Mouse (Mus musculus): ENCODE data around the gene Enah. TPM values are rescaled to one million over a fixed set of nuclear protein-coding genes. Genes with fewer than 3 reads are reported as not detected.

Enah gene
- polyA plus RNA-seq, 1 experiment from 2014 or later: 22.7 TPM

DNA sequence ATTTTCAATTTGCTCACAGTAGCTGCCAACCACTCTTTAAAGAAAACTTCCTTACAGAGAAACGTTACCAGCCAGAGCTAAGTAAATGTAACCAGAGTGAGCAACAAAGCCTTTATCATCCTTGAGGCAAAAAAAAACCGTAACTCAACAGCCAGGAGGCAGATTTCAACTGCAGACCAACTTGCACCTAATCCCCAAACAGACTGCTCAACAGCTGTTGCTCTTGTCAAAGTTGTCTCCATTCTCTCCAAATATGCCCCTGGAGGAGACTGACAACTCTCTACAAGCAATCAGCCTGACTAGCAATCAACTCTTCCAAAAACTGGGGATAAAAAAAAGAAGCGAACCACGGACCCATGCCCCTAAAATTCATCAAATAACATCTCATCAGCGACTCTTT lies 26.2 kb downstream of the Enah start:
- WGBS: 47% methylated on average over 5 of the region's 5 CpGs
- no peaks in the 10 kb centered on the region for H3K36me3 ChIP-seq

GRCm38 (mm10) chr1:181988367-181988766 lies 31.4 kb downstream of the Enah start:
- Histone ChIP-seq H3K4me2 (no peak overlapping the region), H3K27me3 (replicated peaks) (no peaks in the 10 kb centered on the region), H3K4me3 (no peak overlapping the region), H3K27ac (ENCODE audit: poor library complexity, severe bottlenecking) (no peak overlapping the region), H3K4me1 (replicated peaks) (peaks cover 36% of the 10 kb centered on the region), H3K36me3 (peaks cover 10% of the 10 kb centered on the region; the same call in 1 of the 2 replicates), H3K9ac (no peak overlapping the region), H3K9me3 (replicated peaks) (peaks cover 4% of the 10 kb centered on the region; the same call in 1 of the 2 replicates)
- ATAC-seq (ENCODE audit: insufficient number of reproducible peaks, low FRiP score): no peak
- WGBS: 35% methylated on average over 2 of the region's 2 CpGs

More for the DNA sequence above, 26.2 kb downstream of the Enah start:
- ATAC-seq (ENCODE audit: insufficient number of reproducible peaks, low FRiP score): no peak
- Histone ChIP-seq H3K4me3 (no peak overlapping the region), H3K9me3 (replicated peaks) (no peaks in the 10 kb centered on the region), H3K27ac (ENCODE audit: poor library complexity, severe bottlenecking) (no peak overlapping the region), H3K27me3 (replicated peaks) (no peaks in the 10 kb centered on the region), H3K4me1 (replicated peaks) (peaks cover 63% of the 10 kb centered on the region), H3K9ac (no peak overlapping the region), H3K4me2 (no peak overlapping the region)

- Histone ChIP-seq H3K36me3 (peaks cover 18% of the 10 kb centered on the region), H3K4me2 (no peak overlapping the region), H3K9ac (0 out of 2 replicates have a peak overlapping the region, but pooled peaks have one; percentile 23), H3K4me1 (replicated peaks) (peaks cover 36% of the 10 kb centered on the region), H3K4me3 (no peak overlapping the region), H3K27me3 (replicated peaks) (no peaks in the 10 kb centered on the region), H3K9me3 (replicated peaks) (peaks cover 4% of the 10 kb centered on the region; the same call in 1 of the 2 replicates), H3K27ac (ENCODE audit: poor library complexity, severe bottlenecking) (peak overlapping the region; percentile 51)
- 37% methylated on average over 2 of the region's 2 CpGs for WGBS
- no peak for ATAC-seq (ENCODE audit: insufficient number of reproducible peaks, low FRiP score)
Observed at GRCm38 (mm10) chr1:181987226-181987625, 32.6 kb downstream of the Enah start.

GRCm38 (mm10) chr1:181985880-181986279 lies 33.9 kb downstream of the Enah start:
- H3K27me3 ChIP-seq (replicated peaks): no peaks in the 10 kb centered on the region
- no peak overlapping the region for H3K27ac ChIP-seq (ENCODE audit: poor library complexity, severe bottlenecking)
- H3K36me3 ChIP-seq: peaks cover 18% of the 10 kb centered on the region
- ATAC-seq (ENCODE audit: insufficient number of reproducible peaks, low FRiP score): no peak
- peaks cover 28% of the 10 kb centered on the region for H3K4me1 ChIP-seq (replicated peaks)
- H3K9me3 ChIP-seq (replicated peaks): peaks cover 4% of the 10 kb centered on the region; the same call in 1 of the 2 replicates
- H3K4me3 ChIP-seq: no peak overlapping the region
- 73% methylated on average over 1 of the region's 1 CpGs for WGBS
- no peak overlapping the region for H3K4me2 ChIP-seq
- no peak overlapping the region for H3K9ac ChIP-seq

- no peaks in the 10 kb centered on the region for H3K27me3 ChIP-seq (replicated peaks)
Observed at GRCm38 (mm10) chr1:181984811-181985210, 35.0 kb downstream of the Enah start.

DNA sequence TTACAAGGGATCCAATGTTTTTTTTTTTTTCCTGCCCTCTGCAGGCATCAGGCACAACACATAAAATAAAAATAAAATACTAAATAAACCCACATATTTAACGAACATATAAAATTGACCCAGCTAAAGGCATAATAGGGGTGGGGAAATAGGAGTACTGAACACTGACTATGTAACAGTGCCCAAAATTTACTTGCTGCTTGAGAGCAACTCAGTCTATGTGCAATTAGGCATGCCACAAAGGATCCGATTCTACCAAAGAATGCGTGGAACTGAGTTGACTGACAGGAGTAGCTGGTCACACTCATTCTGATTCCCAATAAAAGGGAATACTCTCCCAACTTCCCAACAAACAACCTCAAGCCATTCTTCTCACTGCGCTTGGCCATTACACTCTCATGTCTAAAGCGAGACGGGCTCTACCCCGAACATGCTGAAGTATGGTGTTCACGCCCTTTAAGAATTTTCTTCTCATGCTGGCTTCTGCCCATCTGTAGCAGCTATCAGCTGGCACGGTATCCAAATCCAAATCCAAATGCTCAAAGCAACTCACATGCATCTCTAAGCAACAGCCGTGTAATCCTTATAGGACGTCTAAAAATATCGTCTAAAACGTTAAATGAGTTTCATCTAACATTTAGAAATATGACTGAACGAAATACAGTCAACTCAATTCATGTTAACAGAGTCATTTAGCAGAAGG lies 39.6 kb downstream of the Enah start:
- H3K4me2 ChIP-seq: no peak overlapping the region
- H3K27me3 ChIP-seq (replicated peaks): no peaks in the 10 kb centered on the region
- H3K4me3 ChIP-seq: no peak overlapping the region
- peaks cover 29% of the 10 kb centered on the region for H3K4me1 ChIP-seq (replicated peaks)
- peaks cover 14% of the 10 kb centered on the region for H3K36me3 ChIP-seq
- no peaks in the 10 kb centered on the region for H3K9me3 ChIP-seq (replicated peaks)
- no peak for ATAC-seq (ENCODE audit: insufficient number of reproducible peaks, low FRiP score)
- no peak overlapping the region for H3K27ac ChIP-seq (ENCODE audit: poor library complexity, severe bottlenecking)
- no peak overlapping the region for H3K9ac ChIP-seq
- WGBS: 87% methylated on average over 14 of the region's 14 CpGs

More at GRCm38 (mm10) chr1:181984811-181985210, 35.0 kb downstream of the Enah start:
- no peak overlapping the region for H3K4me2 ChIP-seq
- ATAC-seq (ENCODE audit: insufficient number of reproducible peaks, low FRiP score): no peak
- H3K36me3 ChIP-seq: peaks cover 18% of the 10 kb centered on the region
- H3K9ac ChIP-seq: no peak overlapping the region
- peaks cover 19% of the 10 kb centered on the region for H3K4me1 ChIP-seq (replicated peaks)
- H3K9me3 ChIP-seq (replicated peaks): peaks cover 4% of the 10 kb centered on the region; the same call in 1 of the 2 replicates
- no peak overlapping the region for H3K27ac ChIP-seq (ENCODE audit: poor library complexity, severe bottlenecking)
- WGBS: 89% methylated on average over 2 of the region's 2 CpGs
- H3K4me3 ChIP-seq: no peak overlapping the region

DNA sequence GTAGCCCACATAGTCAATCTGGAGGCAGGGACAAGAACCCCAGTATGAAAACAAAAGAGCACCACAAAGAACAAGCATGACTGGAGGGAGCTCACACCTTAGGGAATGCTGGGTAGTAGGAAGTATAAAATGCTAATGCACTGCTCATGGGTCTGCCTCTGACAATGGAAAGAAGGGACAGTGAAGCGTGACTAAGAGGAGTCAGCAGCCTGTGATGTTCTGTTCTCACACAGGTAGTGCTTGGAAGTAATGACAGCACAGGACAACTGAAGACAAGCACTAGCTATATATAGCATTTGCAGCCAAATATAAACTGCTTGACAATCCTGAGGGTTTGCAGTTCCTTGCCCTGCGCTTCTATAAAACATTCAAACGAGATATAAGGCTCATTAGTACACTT lies 44.3 kb downstream of the Enah start:
- Histone ChIP-seq H3K4me3 (no peak overlapping the region), H3K36me3 (no peaks in the 10 kb centered on the region), H3K27ac (ENCODE audit: poor library complexity, severe bottlenecking) (peak overlapping the region; percentile 89), H3K4me1 (replicated peaks) (peaks cover 65% of the 10 kb centered on the region), H3K9me3 (replicated peaks) (no peaks in the 10 kb centered on the region), H3K9ac (no peak overlapping the region), H3K4me2 (peak overlapping the region; percentile 1; the same call in 1 of the 2 replicates), H3K27me3 (replicated peaks) (no peaks in the 10 kb centered on the region)
- 38% methylated on average over 3 of the region's 3 CpGs for WGBS
- ATAC-seq (ENCODE audit: insufficient number of reproducible peaks, low FRiP score): peak; percentile 60

- Histone ChIP-seq H3K27me3 (replicated peaks) (no peaks in the 10 kb centered on the region), H3K9me3 (replicated peaks) (no peaks in the 10 kb centered on the region), H3K4me3 (no peak overlapping the region), H3K9ac (no peak overlapping the region), H3K27ac (ENCODE audit: poor library complexity, severe bottlenecking) (peak overlapping the region; percentile 89), H3K4me1 (replicated peaks) (peaks cover 66% of the 10 kb centered on the region), H3K36me3 (no peaks in the 10 kb centered on the region), H3K4me2 (no peak overlapping the region)
- no peak for ATAC-seq (ENCODE audit: insufficient number of reproducible peaks, low FRiP score)
Observed at GRCm38 (mm10) chr1:181974897-181975296, 44.9 kb downstream of the Enah start.

GRCm38 (mm10) chr1:181965277-181965676 lies 54.5 kb downstream of the Enah start:
- H3K9me3 ChIP-seq (replicated peaks): no peaks in the 10 kb centered on the region
- no peak overlapping the region for H3K4me3 ChIP-seq
- H3K27ac ChIP-seq (ENCODE audit: poor library complexity, severe bottlenecking): no peak overlapping the region
- peaks cover 8% of the 10 kb centered on the region for H3K36me3 ChIP-seq
- H3K9ac ChIP-seq: no peak overlapping the region
- ATAC-seq (ENCODE audit: insufficient number of reproducible peaks, low FRiP score): no peak
- WGBS: 75% methylated on average over 1 of the region's 1 CpGs
- H3K4me1 ChIP-seq (replicated peaks): peaks cover 8% of the 10 kb centered on the region
- no peaks in the 10 kb centered on the region for H3K27me3 ChIP-seq (replicated peaks)
- H3K4me2 ChIP-seq: no peak overlapping the region

- Histone ChIP-seq H3K9me3 (replicated peaks) (no peaks in the 10 kb centered on the region), H3K9ac (no peak overlapping the region), H3K4me2 (no peak overlapping the region), H3K27ac (ENCODE audit: poor library complexity, severe bottlenecking) (no peak overlapping the region), H3K36me3 (peaks cover 8% of the 10 kb centered on the region), H3K4me3 (no peak overlapping the region), H3K4me1 (replicated peaks) (peaks cover 8% of the 10 kb centered on the region), H3K27me3 (replicated peaks) (no peaks in the 10 kb centered on the region)
- no peak for ATAC-seq (ENCODE audit: insufficient number of reproducible peaks, low FRiP score)
- 77% methylated on average over 3 of the region's 3 CpGs for WGBS
Observed at GRCm38 (mm10) chr1:181963827-181964226, 56.0 kb downstream of the Enah start.

DNA sequence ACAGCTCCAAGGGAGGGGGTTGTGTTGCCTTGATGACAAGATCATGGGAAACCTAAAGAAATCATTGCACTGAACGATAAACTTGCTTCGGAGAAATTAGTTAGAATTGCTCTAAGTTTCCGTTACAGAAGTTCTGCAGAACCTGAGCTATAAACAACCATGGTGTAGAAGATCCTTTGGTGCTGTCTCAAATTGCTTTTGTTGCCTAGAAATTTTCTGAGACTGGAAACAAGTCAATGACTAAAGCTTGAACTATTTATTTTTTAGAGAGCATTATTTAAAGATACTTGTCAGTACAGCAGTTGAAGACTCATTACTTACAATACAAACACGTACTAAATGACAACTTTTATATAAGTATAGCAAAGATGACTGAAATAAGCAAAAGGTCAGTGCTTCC lies 56.4 kb downstream of the Enah start:
- Histone ChIP-seq H3K4me2 (no peak overlapping the region), H3K9ac (no peak overlapping the region), H3K9me3 (replicated peaks) (no peaks in the 10 kb centered on the region), H3K27ac (ENCODE audit: poor library complexity, severe bottlenecking) (no peak overlapping the region), H3K4me3 (no peak overlapping the region), H3K27me3 (replicated peaks) (no peaks in the 10 kb centered on the region), H3K36me3 (peaks cover 8% of the 10 kb centered on the region), H3K4me1 (replicated peaks) (peaks cover 8% of the 10 kb centered on the region)
- 88% methylated on average over 4 of the region's 4 CpGs for WGBS
- no peak for ATAC-seq (ENCODE audit: insufficient number of reproducible peaks, low FRiP score)

DNA sequence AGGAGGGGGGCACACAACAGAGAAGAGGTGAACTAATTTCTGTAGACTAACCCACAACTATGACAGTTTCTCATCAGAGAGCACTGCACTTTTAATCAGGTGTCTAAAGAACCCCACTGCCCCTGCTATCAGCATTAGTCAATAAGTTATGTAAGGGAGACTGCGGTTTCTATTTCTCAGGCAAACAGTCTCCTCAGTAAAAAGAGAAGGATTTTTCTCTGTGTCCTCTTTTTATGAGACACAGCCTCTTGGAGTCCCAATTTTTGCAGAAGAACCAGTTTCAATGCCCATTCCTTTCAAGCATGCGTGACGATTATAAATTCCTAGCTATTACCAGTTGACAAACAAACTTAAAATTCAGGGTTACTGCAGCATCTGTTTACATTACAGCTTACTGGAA lies 59.4 kb downstream of the Enah start:
- H3K4me2 ChIP-seq: no peak overlapping the region
- H3K9ac ChIP-seq: no peak overlapping the region
- no peak for ATAC-seq (ENCODE audit: insufficient number of reproducible peaks, low FRiP score)
- H3K4me1 ChIP-seq (replicated peaks): no peaks in the 10 kb centered on the region
- H3K27ac ChIP-seq (ENCODE audit: poor library complexity, severe bottlenecking): no peak overlapping the region
- H3K4me3 ChIP-seq: no peak overlapping the region
- no peaks in the 10 kb centered on the region for H3K27me3 ChIP-seq (replicated peaks)
- 81% methylated on average over 3 of the region's 3 CpGs for WGBS
- H3K9me3 ChIP-seq (replicated peaks): no peaks in the 10 kb centered on the region
- peaks cover 13% of the 10 kb centered on the region for H3K36me3 ChIP-seq

All from heart, embryonic 12.5 days (tissue).